Mouse (Mus musculus): ENCODE results near the gene Phf6. TPM values are rescaled to one million over a fixed set of nuclear protein-coding genes. Genes with fewer than 3 reads are reported as not detected.

The Phf6 gene
- polyA plus RNA-seq, 1 experiment from 2014 or later, result 94.8 TPM

- Histone ChIP-seq H3K4me1 (no peaks in the 10 kb centered on the region), H3K4me3 (no peak overlapping the region), H3K9ac (no peak overlapping the region), H3K36me3 (no peaks in the 10 kb centered on the region), H3K9me3 (no peaks in the 10 kb centered on the region), H3K4me2 (replicated peaks) (no peak overlapping the region), H3K27me3 (no peaks in the 10 kb centered on the region), H3K27ac (no peak overlapping the region)
- 90% methylated on average over 1 of the region's 1 CpGs for WGBS
- no peak for ATAC-seq (ENCODE audit: insufficient number of reproducible peaks, insufficient read depth, low FRiP score, low TSS enrichment)
These were observed 20.1 kb downstream of the Phf6 start for GRCm38 (mm10) chrX:52932161-52932560.

GRCm38 (mm10) chrX:52934496-52934895 lies 22.4 kb downstream of the Phf6 start:
- 81% methylated on average over 2 of the region's 2 CpGs for WGBS
- no peak overlapping the region for H3K4me3 ChIP-seq
- H3K4me2 ChIP-seq (replicated peaks), result no peak overlapping the region
- no peaks in the 10 kb centered on the region for H3K4me1 ChIP-seq
- H3K36me3 ChIP-seq, result no peaks in the 10 kb centered on the region
- H3K9me3 ChIP-seq, result no peaks in the 10 kb centered on the region
- no peak overlapping the region for H3K27ac ChIP-seq
- no peak for ATAC-seq (ENCODE audit: insufficient number of reproducible peaks, insufficient read depth, low FRiP score, low TSS enrichment)
- no peaks in the 10 kb centered on the region for H3K27me3 ChIP-seq
- H3K9ac ChIP-seq, result no peak overlapping the region

- whole genome bisulfite sequencing, result 90% methylated on average over 5 of the region's 5 CpGs
- ATAC-seq (ENCODE audit: insufficient number of reproducible peaks, insufficient read depth, low FRiP score, low TSS enrichment), result no peak
- no peak overlapping the region for H3K4me2 ChIP-seq (replicated peaks)
- no peak overlapping the region for H3K4me3 ChIP-seq
- H3K27ac ChIP-seq, result no peak overlapping the region
- no peaks in the 10 kb centered on the region for H3K27me3 ChIP-seq
- no peaks in the 10 kb centered on the region for H3K9me3 ChIP-seq
- H3K4me1 ChIP-seq, result no peaks in the 10 kb centered on the region
- peaks cover 23% of the 10 kb centered on the region; the same call in 1 of the 2 replicates for H3K36me3 ChIP-seq
- H3K9ac ChIP-seq, result no peak overlapping the region
These were observed 33.4 kb downstream of the Phf6 start for GRCm38 (mm10) chrX:52945509-52945908.

- H3K9ac ChIP-seq, result no peak overlapping the region
- no peak overlapping the region for H3K27ac ChIP-seq
- no peak overlapping the region for H3K4me3 ChIP-seq
- 68% methylated on average over 2 of the region's 2 CpGs for WGBS
- no peaks in the 10 kb centered on the region for H3K27me3 ChIP-seq
- H3K9me3 ChIP-seq, result no peaks in the 10 kb centered on the region
- no peak for ATAC-seq (ENCODE audit: insufficient number of reproducible peaks, insufficient read depth, low FRiP score, low TSS enrichment)
- no peak overlapping the region for H3K4me2 ChIP-seq (replicated peaks)
- no peaks in the 10 kb centered on the region for H3K4me1 ChIP-seq
- H3K36me3 ChIP-seq, result 0 out of 2 replicates have a peak, but pooled peaks cover 12% of the 10 kb centered on the region
These were observed 37.6 kb downstream of the Phf6 start for GRCm38 (mm10) chrX:52949713-52950112.

- no peak for ATAC-seq (ENCODE audit: insufficient number of reproducible peaks, insufficient read depth, low FRiP score, low TSS enrichment)
- Histone ChIP-seq H3K27me3 (no peaks in the 10 kb centered on the region), H3K36me3 (no peaks in the 10 kb centered on the region), H3K4me2 (replicated peaks) (no peak overlapping the region), H3K4me1 (no peaks in the 10 kb centered on the region), H3K4me3 (no peak overlapping the region), H3K9ac (no peak overlapping the region), H3K27ac (no peak overlapping the region), H3K9me3 (no peaks in the 10 kb centered on the region)
- WGBS, result 91% methylated on average over 4 of the region's 4 CpGs
These were observed 44.9 kb downstream of the Phf6 start for GRCm38 (mm10) chrX:52956942-52957341.

GRCm38 (mm10) chrX:52961559-52962110 lies 49.6 kb downstream of the Phf6 start:
- 63% methylated on average over 5 of the region's 5 CpGs for WGBS
- Histone ChIP-seq H3K36me3 (no peaks in the 10 kb centered on the region), H3K4me3 (no peak overlapping the region), H3K9me3 (no peaks in the 10 kb centered on the region), H3K27me3 (no peaks in the 10 kb centered on the region), H3K4me1 (no peaks in the 10 kb centered on the region), H3K4me2 (replicated peaks) (no peak overlapping the region), H3K9ac (no peak overlapping the region), H3K27ac (no peak overlapping the region)
- no peak for ATAC-seq (ENCODE audit: insufficient number of reproducible peaks, insufficient read depth, low FRiP score, low TSS enrichment)

- ATAC-seq (ENCODE audit: insufficient number of reproducible peaks, insufficient read depth, low FRiP score, low TSS enrichment), result no peak
- Histone ChIP-seq H3K27me3 (no peaks in the 10 kb centered on the region), H3K4me1 (no peaks in the 10 kb centered on the region), H3K27ac (no peak overlapping the region), H3K4me3 (no peak overlapping the region), H3K9me3 (no peaks in the 10 kb centered on the region), H3K36me3 (no peaks in the 10 kb centered on the region), H3K9ac (no peak overlapping the region), H3K4me2 (replicated peaks) (no peak overlapping the region)
- 88% methylated on average over 2 of the region's 2 CpGs for WGBS
These were observed 53.1 kb downstream of the Phf6 start for GRCm38 (mm10) chrX:52965149-52965548.

GRCm38 (mm10) chrX:52971211-52972006 lies 59.3 kb downstream of the Phf6 start:
- 62% methylated on average over 3 of the region's 3 CpGs for WGBS
- H3K4me1 ChIP-seq, result no peaks in the 10 kb centered on the region
- no peaks in the 10 kb centered on the region for H3K9me3 ChIP-seq
- no peak overlapping the region for H3K9ac ChIP-seq
- no peaks in the 10 kb centered on the region for H3K36me3 ChIP-seq
- H3K27ac ChIP-seq, result no peak overlapping the region
- no peak for ATAC-seq (ENCODE audit: insufficient number of reproducible peaks, insufficient read depth, low FRiP score, low TSS enrichment)
- no peaks in the 10 kb centered on the region for H3K27me3 ChIP-seq
- H3K4me3 ChIP-seq, result no peak overlapping the region
- no peak overlapping the region for H3K4me2 ChIP-seq (replicated peaks)

GRCm38 (mm10) chrX:52972129-52972528 lies 60.1 kb downstream of the Phf6 start:
- 63% methylated on average over 1 of the region's 1 CpGs for WGBS
- ATAC-seq (ENCODE audit: insufficient number of reproducible peaks, insufficient read depth, low FRiP score, low TSS enrichment), result no peak

GRCm38 (mm10) chrX:52972680-52973079 lies 60.6 kb downstream of the Phf6 start:
- H3K9me3 ChIP-seq, result no peaks in the 10 kb centered on the region
- H3K4me2 ChIP-seq (replicated peaks), result no peak overlapping the region
- no peak overlapping the region for H3K9ac ChIP-seq
- H3K27me3 ChIP-seq, result no peaks in the 10 kb centered on the region
- no peaks in the 10 kb centered on the region for H3K36me3 ChIP-seq
- 83% methylated on average over 1 of the region's 1 CpGs for WGBS
- no peak overlapping the region for H3K27ac ChIP-seq
- no peaks in the 10 kb centered on the region for H3K4me1 ChIP-seq
- ATAC-seq (ENCODE audit: insufficient number of reproducible peaks, insufficient read depth, low FRiP score, low TSS enrichment), result no peak
- no peak overlapping the region for H3K4me3 ChIP-seq

More at GRCm38 (mm10) chrX:52972129-52972528, 60.1 kb downstream of the Phf6 start:
- Histone ChIP-seq H3K27me3 (no peaks in the 10 kb centered on the region), H3K4me3 (no peak overlapping the region), H3K36me3 (no peaks in the 10 kb centered on the region), H3K4me1 (no peaks in the 10 kb centered on the region), H3K4me2 (replicated peaks) (no peak overlapping the region), H3K9me3 (no peaks in the 10 kb centered on the region), H3K27ac (no peak overlapping the region), H3K9ac (no peak overlapping the region)

- ATAC-seq (ENCODE audit: insufficient number of reproducible peaks, insufficient read depth, low FRiP score, low TSS enrichment), result no peak
- WGBS, result 50% methylated on average over 1 of the region's 1 CpGs
These were observed 66.5 kb downstream of the Phf6 start for GRCm38 (mm10) chrX:52978576-52978975.

GRCm38 (mm10) chrX:52981378-52981777 lies 69.3 kb downstream of the Phf6 start:
- H3K36me3 ChIP-seq, result no peaks in the 10 kb centered on the region
- H3K4me2 ChIP-seq (replicated peaks), result no peak overlapping the region
- no peaks in the 10 kb centered on the region for H3K9me3 ChIP-seq
- H3K9ac ChIP-seq, result no peak overlapping the region
- WGBS, result 76% methylated on average over 3 of the region's 3 CpGs
- H3K27ac ChIP-seq, result no peak overlapping the region
- no peak overlapping the region for H3K4me3 ChIP-seq
- ATAC-seq (ENCODE audit: insufficient number of reproducible peaks, insufficient read depth, low FRiP score, low TSS enrichment), result no peak
- no peaks in the 10 kb centered on the region for H3K27me3 ChIP-seq
- H3K4me1 ChIP-seq, result no peaks in the 10 kb centered on the region

More at GRCm38 (mm10) chrX:52978576-52978975, 66.5 kb downstream of the Phf6 start:
- H3K4me3 ChIP-seq, result no peak overlapping the region
- no peaks in the 10 kb centered on the region for H3K36me3 ChIP-seq
- H3K27ac ChIP-seq, result no peak overlapping the region
- H3K9ac ChIP-seq, result no peak overlapping the region
- H3K9me3 ChIP-seq, result no peaks in the 10 kb centered on the region
- H3K4me2 ChIP-seq (replicated peaks), result no peak overlapping the region
- H3K4me1 ChIP-seq, result no peaks in the 10 kb centered on the region
- H3K27me3 ChIP-seq, result no peaks in the 10 kb centered on the region
